ENCODE assay signal across 11 mouse cellular contexts in the genomic region with DNA sequence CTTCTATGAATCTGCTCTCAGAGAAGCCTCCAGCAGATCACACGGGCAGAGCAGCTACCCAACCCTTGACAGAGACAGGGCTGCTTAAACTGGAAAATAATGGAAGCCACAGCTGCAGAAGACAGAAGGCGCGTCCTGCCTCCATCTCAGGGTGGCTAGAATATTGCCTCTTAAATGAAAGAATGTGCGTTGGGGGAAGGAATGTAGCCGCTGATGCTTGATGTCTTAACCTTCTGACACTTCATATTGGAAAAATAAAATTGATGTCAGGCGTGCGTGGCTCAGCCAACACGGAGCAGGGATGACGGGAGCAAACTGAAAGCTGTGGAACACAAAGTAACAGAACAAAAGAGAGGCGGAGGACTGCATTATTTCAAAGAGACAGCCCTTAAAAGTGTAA.
DNase-seq lines count a peak whose midpoint lies in the region; ATAC-seq and TF ChIP-seq lines count a peak whose summit lies in the region.
"Had no signal": no experiment of that assay in that cellular context is flagged by ENCODE, and none has a peak within 500 bp of the region (broad histone marks: within the 10 kb centered on the region; RNA-seq: fewer than 3 reads in every experiment).

No protein-coding gene starts in this region.

- DNase-seq in kidney, postnatal 0 days (ENCODE audit: low spot score) = peak; percentile 71
- DNase-seq in gastrocnemius, postnatal 10 days = no peak
- no peak for DNase-seq in ovary, postnatal 36 days (ENCODE audit: low spot score)
- no peak for DNase-seq in heart, postnatal 25 days (ENCODE audit: low spot score)
- DNase-seq: right cerebral cortex, postnatal 25 days had no signal

- H3K9ac ChIP-seq in kidney, postnatal 0 days (ENCODE audit: low read depth, low read length) = no peak overlapping the region
- H3K9ac ChIP-seq in kidney, embryonic 14.5 days (ENCODE audit: low read depth, low read length) = no peak overlapping the region
- no peak overlapping the region for H3K9ac ChIP-seq in embryonic facial prominence, embryonic 12.5 days
- no peak overlapping the region for H3K9ac ChIP-seq in hindbrain, embryonic 15.5 days
- H3K9ac ChIP-seq in neural tube, embryonic 12.5 days = no peak overlapping the region

- TF ChIP-seq CTCF in kidney, postnatal 0 days (IDR thresholded peaks at IDR 0.05; ENCODE audit: low read depth) = no peak

- H3K4me2 ChIP-seq in kidney, postnatal 0 days (ENCODE audit: low read length) = peak overlapping the region; percentile 46
- no peak overlapping the region; the same call in 1 of the 2 replicates for H3K4me2 ChIP-seq in kidney, embryonic 14.5 days (replicated peaks; ENCODE audit: low read depth, low read length)
- peak overlapping the region; percentile 19 for H3K4me2 ChIP-seq in embryonic facial prominence, embryonic 12.5 days (replicated peaks)
- peak overlapping the region; percentile 23; the same call in 1 of the 2 replicates for H3K4me2 ChIP-seq in hindbrain, embryonic 15.5 days
- peak overlapping the region; percentile 36 for H3K4me2 ChIP-seq in neural tube, embryonic 12.5 days (replicated peaks)

- no peaks in the 10 kb centered on the region for H3K27me3 ChIP-seq in kidney, postnatal 0 days (ENCODE audit: insufficient read depth, low read length)
- H3K27me3 ChIP-seq in kidney, embryonic 14.5 days (ENCODE audit: control insufficient read depth, insufficient read depth, low read length) = no peaks in the 10 kb centered on the region
- no peaks in the 10 kb centered on the region for H3K27me3 ChIP-seq in embryonic facial prominence, embryonic 12.5 days
- no peaks in the 10 kb centered on the region for H3K27me3 ChIP-seq in hindbrain, embryonic 15.5 days
- no peaks in the 10 kb centered on the region for H3K27me3 ChIP-seq in neural tube, embryonic 12.5 days (replicated peaks)
- H3K27me3 ChIP-seq: megakaryocyte, embryonic 14.5 days had no signal

- H3K36me3 ChIP-seq in kidney, postnatal 0 days (ENCODE audit: insufficient read depth, low read length) = no peaks in the 10 kb centered on the region
- no peaks in the 10 kb centered on the region for H3K36me3 ChIP-seq in kidney, embryonic 14.5 days (ENCODE audit: control insufficient read depth, insufficient read depth, low read length)
- no peaks in the 10 kb centered on the region for H3K36me3 ChIP-seq in embryonic facial prominence, embryonic 12.5 days
- H3K36me3 ChIP-seq in hindbrain, embryonic 15.5 days = no peaks in the 10 kb centered on the region
- H3K36me3 ChIP-seq in neural tube, embryonic 12.5 days = no peaks in the 10 kb centered on the region

- 36% methylated on average over 10 of the region's 10 CpGs for WGBS in kidney, postnatal 0 days
- WGBS in kidney, embryonic 14.5 days = 44% methylated on average over 10 of the region's 10 CpGs
- 27% methylated on average over 10 of the region's 10 CpGs for WGBS in embryonic facial prominence, embryonic 12.5 days
- WGBS in hindbrain, embryonic 15.5 days = 26% methylated on average over 10 of the region's 10 CpGs
- 13% methylated on average over 10 of the region's 10 CpGs for WGBS in neural tube, embryonic 12.5 days

- ATAC-seq in kidney, postnatal 0 days (replicated peaks; ENCODE audit: low FRiP score, low read depth) = no peak
- no peak for ATAC-seq in kidney, embryonic 14.5 days (ENCODE audit: low FRiP score, low TSS enrichment)
- ATAC-seq in embryonic facial prominence, embryonic 12.5 days (ENCODE audit: insufficient number of reproducible peaks, insufficient read depth, low FRiP score, low TSS enrichment) = no peak
- ATAC-seq in hindbrain, embryonic 15.5 days (ENCODE audit: low FRiP score, low read depth) = no peak
- peak; percentile 63; the same call in 1 of the 2 replicates for ATAC-seq in neural tube, embryonic 12.5 days (ENCODE audit: low FRiP score, low read depth)

- no peak overlapping the region for H3K4me3 ChIP-seq in kidney, postnatal 0 days (replicated peaks; ENCODE audit: low read depth, low read length)
- no peak overlapping the region for H3K4me3 ChIP-seq in kidney, embryonic 14.5 days (ENCODE audit: low read length)
- H3K4me3 ChIP-seq in embryonic facial prominence, embryonic 12.5 days = no peak overlapping the region
- H3K4me3 ChIP-seq in hindbrain, embryonic 15.5 days = no peak overlapping the region
- 0 out of 2 replicates have a peak overlapping the region, but pooled peaks have one; percentile 2 for H3K4me3 ChIP-seq in neural tube, embryonic 12.5 days
- H3K4me3 ChIP-seq: left cerebral cortex, adult 2 months; megakaryocyte, embryonic 14.5 days had no signal

- H3K9me3 ChIP-seq in kidney, postnatal 0 days (replicated peaks; ENCODE audit: low read length) = no peaks in the 10 kb centered on the region
- no peaks in the 10 kb centered on the region for H3K9me3 ChIP-seq in kidney, embryonic 14.5 days (ENCODE audit: control insufficient read depth, low read length)
- no peaks in the 10 kb centered on the region for H3K9me3 ChIP-seq in embryonic facial prominence, embryonic 12.5 days
- H3K9me3 ChIP-seq in hindbrain, embryonic 15.5 days = no peaks in the 10 kb centered on the region
- no peaks in the 10 kb centered on the region for H3K9me3 ChIP-seq in neural tube, embryonic 12.5 days
- H3K9me3 ChIP-seq: megakaryocyte, embryonic 14.5 days had no signal

- intact Hi-C loops in heart, postnatal 25 days (cut with DNase I) = no loop called here

- no peak overlapping the region for H3K27ac ChIP-seq in kidney, postnatal 0 days
- H3K27ac ChIP-seq in kidney, embryonic 14.5 days (ENCODE audit: low read depth, low read length) = no peak overlapping the region
- H3K27ac ChIP-seq in embryonic facial prominence, embryonic 12.5 days = no peak overlapping the region
- H3K27ac ChIP-seq in hindbrain, embryonic 15.5 days (replicated peaks) = no peak overlapping the region
- H3K27ac ChIP-seq in neural tube, embryonic 12.5 days = no peak overlapping the region
- H3K27ac ChIP-seq: left cerebral cortex, adult 2 months had no signal

- H3K4me1 ChIP-seq in kidney, postnatal 0 days (replicated peaks; ENCODE audit: insufficient read depth, low read length) = no peaks in the 10 kb centered on the region
- H3K4me1 ChIP-seq in kidney, embryonic 14.5 days (ENCODE audit: control insufficient read depth, insufficient read depth, low read length) = no peaks in the 10 kb centered on the region; the same call in 1 of the 2 replicates
- H3K4me1 ChIP-seq in embryonic facial prominence, embryonic 12.5 days = 0 out of 2 replicates have a peak, but pooled peaks cover 3% of the 10 kb centered on the region
- H3K4me1 ChIP-seq in hindbrain, embryonic 15.5 days (replicated peaks) = no peaks in the 10 kb centered on the region; the same call in 1 of the 2 replicates
- H3K4me1 ChIP-seq in neural tube, embryonic 12.5 days = 0 out of 2 replicates have a peak, but pooled peaks cover 9% of the 10 kb centered on the region
- H3K4me1 ChIP-seq: megakaryocyte, embryonic 14.5 days had no signal
